Mouse (Mus musculus): ENCODE results near the gene Mybphl. TPM values are rescaled to one million over a fixed set of nuclear protein-coding genes. Genes with fewer than 3 reads are reported as not detected.

Gene Mybphl
- polyA plus RNA-seq, 1 experiment from 2014 or later: not detected

- WGBS: 80% methylated on average over 7 of the region's 7 CpGs
- no peak overlapping the region for H3K27ac ChIP-seq
Measured at GRCm38 (mm10) chr3:108378875-108379663, 14.4 kb downstream of the Mybphl start.

DNA sequence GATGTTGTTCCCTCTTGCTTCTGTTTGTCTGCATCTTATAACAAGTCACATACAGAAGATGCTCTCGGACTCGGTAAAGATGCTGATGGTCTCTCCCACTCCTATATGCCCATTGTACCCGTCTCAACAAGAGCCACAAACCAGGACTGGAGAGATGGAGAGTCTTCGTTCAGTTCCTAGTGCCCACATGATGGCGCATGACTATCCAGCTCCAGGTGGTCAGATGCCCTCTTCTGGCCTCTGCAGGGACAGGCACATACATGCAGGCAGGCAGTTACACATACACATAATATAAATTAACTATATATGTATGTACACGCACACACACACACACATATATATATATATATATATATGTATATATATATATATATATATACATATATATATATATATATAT, 16.0 kb downstream of the Mybphl start:
- no peak overlapping the region for H3K4me3 ChIP-seq (replicated peaks)
- H3K9me3 ChIP-seq: no peaks in the 10 kb centered on the region
- no peak overlapping the region for H3K9ac ChIP-seq
- peaks cover 32% of the 10 kb centered on the region for H3K4me1 ChIP-seq (replicated peaks)
- H3K27me3 ChIP-seq (replicated peaks): no peaks in the 10 kb centered on the region
- H3K4me2 ChIP-seq (replicated peaks): no peak overlapping the region
- H3K27ac ChIP-seq: no peak overlapping the region
- H3K36me3 ChIP-seq: no peaks in the 10 kb centered on the region
- ATAC-seq: no peak
- 80% methylated on average over 6 of the region's 6 CpGs for WGBS

More at GRCm38 (mm10) chr3:108378875-108379663, 14.4 kb downstream of the Mybphl start:
- no peaks in the 10 kb centered on the region for H3K9me3 ChIP-seq
- no peak overlapping the region for H3K4me2 ChIP-seq (replicated peaks)
- H3K36me3 ChIP-seq: no peaks in the 10 kb centered on the region
- no peak overlapping the region for H3K9ac ChIP-seq
- H3K4me1 ChIP-seq (replicated peaks): peaks cover 18% of the 10 kb centered on the region; the same call in 1 of the 2 replicates
- no peak overlapping the region for H3K4me3 ChIP-seq (replicated peaks)
- no peak for ATAC-seq
- H3K27me3 ChIP-seq (replicated peaks): no peaks in the 10 kb centered on the region

DNA sequence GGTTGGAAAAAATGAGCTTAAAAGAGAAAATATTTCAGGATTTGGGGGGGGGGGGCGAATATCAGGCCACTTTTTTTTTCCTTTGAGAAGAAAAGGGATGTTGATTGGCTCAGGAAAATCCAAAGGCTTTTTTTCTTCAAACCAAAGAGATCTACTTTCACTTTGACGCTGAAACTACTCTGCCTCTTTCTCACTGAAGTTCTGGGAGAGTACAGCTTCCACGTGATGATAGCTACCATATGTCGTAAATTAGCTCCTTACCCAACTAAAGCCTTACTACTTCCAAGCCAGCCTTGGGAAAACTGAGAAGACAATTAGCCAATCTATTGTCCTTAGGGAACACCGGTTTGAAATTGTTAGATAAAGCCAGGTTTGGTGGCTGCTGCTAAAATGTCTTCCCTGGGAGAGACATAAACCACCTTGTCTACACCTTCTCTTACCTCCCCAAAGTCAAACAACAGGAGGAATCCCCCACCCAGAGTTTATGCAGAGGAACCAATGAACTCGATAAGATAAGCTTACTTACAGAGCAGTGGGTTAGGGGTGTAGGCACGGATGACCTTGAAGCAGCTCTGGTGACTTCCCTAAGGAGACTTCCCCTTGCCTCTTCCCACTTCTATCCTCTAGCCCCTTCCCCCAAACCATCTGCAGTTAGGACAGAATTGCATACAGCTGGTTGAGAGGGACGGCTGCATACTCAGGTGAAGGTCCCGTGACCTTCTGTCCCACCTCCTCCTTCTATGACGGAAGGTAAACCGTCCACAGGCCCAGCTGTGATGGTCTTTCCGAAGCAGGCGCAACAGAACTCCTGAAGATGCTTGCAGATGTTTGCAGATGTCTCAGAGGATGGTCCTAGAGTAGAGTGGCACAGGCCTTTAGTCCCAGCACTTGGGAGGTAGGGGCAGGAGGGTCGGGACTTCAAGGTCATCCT, 17.5 kb downstream of the Mybphl start:
- H3K9ac ChIP-seq: no peak overlapping the region
- peak overlapping the region; percentile 73; the same call in 1 of the 2 replicates for H3K4me3 ChIP-seq (replicated peaks)
- H3K36me3 ChIP-seq: peaks cover 3% of the 10 kb centered on the region; the same call in 1 of the 2 replicates
- ATAC-seq: no peak
- no peak overlapping the region for H3K27ac ChIP-seq
- WGBS: 54% methylated on average over 14 of the region's 14 CpGs
- peaks cover 34% of the 10 kb centered on the region for H3K4me1 ChIP-seq (replicated peaks)
- no peaks in the 10 kb centered on the region for H3K9me3 ChIP-seq
- peak overlapping the region; percentile 78 for H3K4me2 ChIP-seq (replicated peaks)
- H3K27me3 ChIP-seq (replicated peaks): no peaks in the 10 kb centered on the region

DNA sequence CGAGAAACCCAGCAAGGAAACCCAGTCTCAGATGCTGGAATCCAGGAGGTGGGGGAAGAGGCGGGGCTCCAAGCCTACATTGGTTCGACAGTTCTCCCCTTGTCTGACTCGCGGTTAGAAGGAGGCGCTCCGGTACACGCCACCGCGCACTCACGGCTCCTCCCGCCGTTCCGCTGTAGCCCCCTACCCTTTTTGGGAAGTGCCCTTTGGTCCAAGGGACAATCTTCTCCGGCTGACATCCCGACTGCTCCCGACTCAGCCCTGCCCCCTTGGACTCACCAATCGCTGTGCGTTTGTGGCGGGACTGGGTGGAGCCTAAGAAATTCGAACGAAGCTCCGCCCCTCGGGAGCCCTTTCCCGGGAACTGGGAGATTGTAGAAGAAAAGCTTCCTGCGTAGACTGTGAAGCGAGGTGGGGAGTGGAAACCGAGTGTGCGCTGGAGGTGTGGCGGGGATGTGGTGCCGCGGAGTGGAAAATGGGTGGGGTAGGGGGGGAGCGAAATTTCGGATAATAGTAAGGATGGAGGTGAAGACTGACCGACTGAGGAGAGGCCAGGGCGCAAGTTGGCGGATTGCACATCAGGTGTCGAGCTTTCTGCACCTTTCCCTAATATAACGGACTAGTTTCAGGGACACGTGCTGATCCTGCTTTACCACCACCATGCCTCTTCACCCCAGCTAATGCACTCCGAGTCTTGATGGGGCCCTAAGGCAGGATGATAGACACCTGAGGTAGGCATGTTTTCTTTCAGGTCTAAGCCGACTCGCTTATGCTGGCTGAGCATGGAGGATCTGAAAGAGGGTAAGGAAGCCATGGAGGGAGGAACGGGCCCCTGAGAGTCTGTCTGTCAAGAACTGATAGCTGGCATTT, 19.0 kb downstream of the Mybphl start, which contains the start of gene Psrc1:
Gene Psrc1 (plus strand): TSS at position 355 of the 870 bp plus-strand sequence.
- peaks cover 4% of the 10 kb centered on the region; the same call in 1 of the 2 replicates for H3K36me3 ChIP-seq
- no peaks in the 10 kb centered on the region for H3K9me3 ChIP-seq
- 1% methylated on average over 44 of the region's 44 CpGs for WGBS
- peak within 1 kb of the TSS; percentile 58 for H3K9ac ChIP-seq
- H3K4me2 ChIP-seq (replicated peaks): peak within 1 kb of the TSS; percentile 78
- no peaks in the 10 kb centered on the region for H3K27me3 ChIP-seq (replicated peaks)
- peaks cover 35% of the 10 kb centered on the region for H3K4me1 ChIP-seq (replicated peaks)
- peak within 1 kb of the TSS; percentile 73 for H3K4me3 ChIP-seq (replicated peaks)
- H3K27ac ChIP-seq: peak within 1 kb of the TSS; percentile 72
- peak; percentile 94 for ATAC-seq

GRCm38 (mm10) chr3:108384425-108384824, 19.7 kb downstream of the Mybphl start:
- Histone ChIP-seq H3K4me3 (replicated peaks) (peak overlapping the region; percentile 73), H3K36me3 (peaks cover 4% of the 10 kb centered on the region; the same call in 1 of the 2 replicates), H3K27ac (no peak overlapping the region), H3K27me3 (replicated peaks) (no peaks in the 10 kb centered on the region), H3K9me3 (no peaks in the 10 kb centered on the region), H3K4me2 (replicated peaks) (peak overlapping the region; percentile 78), H3K4me1 (replicated peaks) (peaks cover 39% of the 10 kb centered on the region), H3K9ac (peak overlapping the region; percentile 58)
- ATAC-seq: no peak
- 39% methylated on average over 2 of the region's 2 CpGs for WGBS

DNA sequence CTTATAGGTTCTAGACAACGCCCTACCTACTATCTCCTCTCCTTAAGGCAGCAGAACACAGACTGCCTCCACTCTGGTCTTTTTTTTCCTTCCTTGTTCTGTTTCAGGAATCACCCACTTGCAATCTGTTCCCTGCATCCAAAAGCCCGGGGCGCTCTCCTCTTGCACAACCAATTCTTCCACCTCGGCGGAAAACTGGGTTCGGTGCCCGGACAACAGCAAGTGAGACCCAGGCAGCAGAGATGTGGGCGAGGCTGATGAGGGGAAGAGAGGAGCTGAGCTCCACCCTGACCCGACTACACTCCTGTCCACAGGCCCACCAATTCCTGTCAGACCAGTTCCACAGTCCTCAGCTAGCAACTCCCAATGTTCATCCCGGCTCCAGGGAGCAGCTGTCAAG, 21.5 kb downstream of the Mybphl start:
- no peak overlapping the region for H3K4me3 ChIP-seq (replicated peaks)
- WGBS: 77% methylated on average over 10 of the region's 10 CpGs
- peaks cover 4% of the 10 kb centered on the region; the same call in 1 of the 2 replicates for H3K36me3 ChIP-seq
- no peaks in the 10 kb centered on the region for H3K27me3 ChIP-seq (replicated peaks)
- no peak overlapping the region for H3K27ac ChIP-seq
- H3K4me2 ChIP-seq (replicated peaks): no peak overlapping the region
- no peak overlapping the region for H3K9ac ChIP-seq
- no peaks in the 10 kb centered on the region for H3K9me3 ChIP-seq
- peaks cover 41% of the 10 kb centered on the region for H3K4me1 ChIP-seq (replicated peaks)
- no peak for ATAC-seq

DNA sequence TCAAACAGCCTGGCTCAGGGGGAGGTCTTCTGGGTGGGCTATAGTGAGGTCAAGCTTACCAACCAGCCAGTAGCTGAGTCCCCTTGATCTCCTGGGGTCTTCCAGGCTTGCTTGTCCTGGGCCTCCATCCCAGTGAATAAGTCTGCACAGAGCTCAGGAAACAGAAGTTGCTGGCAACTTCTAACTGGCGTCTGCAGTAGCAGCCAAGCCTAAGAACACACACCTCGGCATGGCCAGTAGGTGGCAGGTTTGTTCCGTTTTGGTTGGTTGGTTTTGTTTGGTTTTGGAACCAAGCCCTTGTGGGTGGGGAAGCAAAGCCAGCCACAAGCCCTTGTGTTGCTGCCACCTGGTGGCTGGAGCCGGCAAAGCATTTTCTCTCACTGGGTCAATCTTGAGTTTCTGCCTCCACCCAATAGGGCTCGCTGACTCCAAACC, 24.4 kb downstream of the Mybphl start:
- no peaks in the 10 kb centered on the region for H3K27me3 ChIP-seq (replicated peaks)
- 4% methylated on average over 5 of the region's 5 CpGs for WGBS
- peaks cover 37% of the 10 kb centered on the region for H3K4me1 ChIP-seq (replicated peaks)
- no peak overlapping the region for H3K27ac ChIP-seq
- ATAC-seq: peak; percentile 85
- peaks cover 4% of the 10 kb centered on the region; the same call in 1 of the 2 replicates for H3K36me3 ChIP-seq
- H3K9me3 ChIP-seq: no peaks in the 10 kb centered on the region
- peak overlapping the region; percentile 8; the same call in 1 of the 2 replicates for H3K9ac ChIP-seq
- no peak overlapping the region for H3K4me3 ChIP-seq (replicated peaks)
- peak overlapping the region; percentile 40 for H3K4me2 ChIP-seq (replicated peaks)

- Histone ChIP-seq H3K4me3 (replicated peaks) (no peak overlapping the region), H3K9ac (0 out of 2 replicates have a peak overlapping the region, but pooled peaks have one; percentile 13), H3K27me3 (replicated peaks) (no peaks in the 10 kb centered on the region), H3K4me2 (replicated peaks) (peak overlapping the region; percentile 34), H3K4me1 (replicated peaks) (peaks cover 22% of the 10 kb centered on the region), H3K9me3 (no peaks in the 10 kb centered on the region), H3K27ac (peak overlapping the region; percentile 17; the same call in 1 of the 2 replicates), H3K36me3 (no peaks in the 10 kb centered on the region; the same call in 1 of the 2 replicates)
- WGBS: 16% methylated on average over 10 of the region's 10 CpGs
- ATAC-seq: peak; percentile 24
Measured at GRCm38 (mm10) chr3:108392299-108392698, 27.6 kb downstream of the Mybphl start.

GRCm38 (mm10) chr3:108392793-108393192, 28.1 kb downstream of the Mybphl start:
- ATAC-seq: no peak
- H3K27me3 ChIP-seq (replicated peaks): no peaks in the 10 kb centered on the region
- H3K9me3 ChIP-seq: no peaks in the 10 kb centered on the region
- H3K4me1 ChIP-seq (replicated peaks): peaks cover 22% of the 10 kb centered on the region
- H3K4me3 ChIP-seq (replicated peaks): no peak overlapping the region
- no peak overlapping the region; the same call in 1 of the 2 replicates for H3K27ac ChIP-seq
- peak overlapping the region; percentile 34 for H3K4me2 ChIP-seq (replicated peaks)
- 0 out of 2 replicates have a peak overlapping the region, but pooled peaks have one; percentile 13 for H3K9ac ChIP-seq
- WGBS: 61% methylated on average over 15 of the region's 15 CpGs
- H3K36me3 ChIP-seq: no peaks in the 10 kb centered on the region

DNA sequence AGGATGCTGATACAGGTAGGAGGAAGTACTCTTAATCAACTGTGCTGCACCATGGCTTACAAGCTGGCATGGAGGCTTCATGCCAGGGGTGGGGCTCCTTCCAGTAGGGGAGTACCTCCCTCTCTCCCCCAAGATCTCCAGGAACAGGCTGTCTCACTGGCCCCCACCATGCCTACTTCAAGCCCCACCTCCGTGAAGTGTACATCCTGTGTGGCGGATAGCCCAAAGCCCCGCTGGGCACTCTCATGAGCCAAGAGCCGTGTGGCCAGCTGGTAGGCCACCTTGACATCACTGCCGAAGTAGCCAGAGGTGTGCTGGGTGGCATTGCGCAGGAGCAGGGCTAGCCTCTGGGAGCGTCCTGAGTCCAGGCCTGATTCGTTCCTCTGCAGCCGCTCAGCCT, 33.6 kb downstream of the Mybphl start:
- Histone ChIP-seq H3K27me3 (replicated peaks) (no peaks in the 10 kb centered on the region), H3K27ac (no peak overlapping the region), H3K9me3 (no peaks in the 10 kb centered on the region), H3K36me3 (no peaks in the 10 kb centered on the region), H3K4me3 (replicated peaks) (no peak overlapping the region), H3K4me1 (replicated peaks) (peaks cover 4% of the 10 kb centered on the region), H3K4me2 (replicated peaks) (no peak overlapping the region), H3K9ac (no peak overlapping the region)
- no peak for ATAC-seq
- 91% methylated on average over 9 of the region's 9 CpGs for WGBS

GRCm38 (mm10) chr3:108400442-108400841, 35.7 kb downstream of the Mybphl start:
- no peak overlapping the region for H3K4me2 ChIP-seq (replicated peaks)
- H3K4me1 ChIP-seq (replicated peaks): peaks cover 4% of the 10 kb centered on the region
- H3K9ac ChIP-seq: no peak overlapping the region
- H3K4me3 ChIP-seq (replicated peaks): no peak overlapping the region
- H3K36me3 ChIP-seq: no peaks in the 10 kb centered on the region
- ATAC-seq: no peak
- H3K27ac ChIP-seq: no peak overlapping the region
- H3K27me3 ChIP-seq (replicated peaks): no peaks in the 10 kb centered on the region
- H3K9me3 ChIP-seq: no peaks in the 10 kb centered on the region
- WGBS: 79% methylated on average over 5 of the region's 5 CpGs
